Mouse (Mus musculus): Measurements from ENCODE around the gene Ralgapb. TPM values are rescaled to one million over a fixed set of nuclear protein-coding genes. Genes with fewer than 3 reads are reported as not detected.

Ralgapb gene
- polyA plus RNA-seq, 1 experiment from 2014 or later: 17.6 TPM

- no peak for TF ChIP-seq CTCF (IDR thresholded peaks at IDR 0.05; ENCODE audit: low read depth)
- no peak overlapping the region for H3K4me3 ChIP-seq (replicated peaks; ENCODE audit: low read depth, low read length)
- no peak overlapping the region for H3K27ac ChIP-seq
- no peaks in the 10 kb centered on the region for H3K36me3 ChIP-seq (ENCODE audit: insufficient read depth, low read length)
- no peaks in the 10 kb centered on the region for H3K9me3 ChIP-seq (replicated peaks; ENCODE audit: low read length)
- H3K9ac ChIP-seq (ENCODE audit: low read depth, low read length): no peak overlapping the region
- 50% methylated on average over 4 of the region's 4 CpGs for WGBS
- H3K4me1 ChIP-seq (replicated peaks; ENCODE audit: insufficient read depth, low read length): no peaks in the 10 kb centered on the region
- DNase-seq (ENCODE audit: low spot score) (no peak), ATAC-seq (replicated peaks; ENCODE audit: low FRiP score, low read depth) (no peak)
- no peak overlapping the region for H3K4me2 ChIP-seq (ENCODE audit: low read length)
- no peaks in the 10 kb centered on the region for H3K27me3 ChIP-seq (ENCODE audit: insufficient read depth, low read length)
These were observed 131.6 kb downstream of the Ralgapb start for GRCm38 (mm10) chr2:158541286-158541685.

DNA sequence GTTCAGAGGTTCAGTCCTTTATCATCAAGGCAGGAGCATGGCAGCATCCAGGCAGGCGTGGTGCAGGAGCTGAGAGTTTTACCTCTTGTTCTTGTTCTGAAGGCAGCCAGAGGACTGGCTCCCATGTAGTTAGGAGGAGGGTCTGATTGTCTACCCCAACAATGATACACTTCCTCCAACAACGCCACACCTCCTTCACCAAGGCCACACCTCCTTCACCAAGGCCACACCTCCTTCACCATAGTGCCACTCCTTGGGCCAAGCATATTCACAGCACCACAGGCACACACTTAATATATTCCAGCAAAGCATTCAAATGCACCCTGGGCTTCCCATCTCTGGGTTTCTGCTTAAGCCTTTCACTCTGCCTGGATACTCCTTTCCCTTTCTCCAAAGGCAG lies 135.6 kb downstream of the Ralgapb start:
- ATAC-seq (replicated peaks; ENCODE audit: low FRiP score, low read depth) (no peak), DNase-seq (ENCODE audit: low spot score) (no peak)
- H3K4me3 ChIP-seq (replicated peaks; ENCODE audit: low read depth, low read length): no peak overlapping the region
- H3K27me3 ChIP-seq (ENCODE audit: insufficient read depth, low read length): no peaks in the 10 kb centered on the region
- WGBS: 78% methylated on average over 2 of the region's 2 CpGs
- no peak overlapping the region for H3K9ac ChIP-seq (ENCODE audit: low read depth, low read length)
- H3K4me2 ChIP-seq (ENCODE audit: low read length): no peak overlapping the region
- H3K36me3 ChIP-seq (ENCODE audit: insufficient read depth, low read length): no peaks in the 10 kb centered on the region
- TF ChIP-seq CTCF (IDR thresholded peaks at IDR 0.05; ENCODE audit: low read depth): no peak
- H3K4me1 ChIP-seq (replicated peaks; ENCODE audit: insufficient read depth, low read length): no peaks in the 10 kb centered on the region
- H3K9me3 ChIP-seq (replicated peaks; ENCODE audit: low read length): no peaks in the 10 kb centered on the region
- no peak overlapping the region for H3K27ac ChIP-seq

DNA sequence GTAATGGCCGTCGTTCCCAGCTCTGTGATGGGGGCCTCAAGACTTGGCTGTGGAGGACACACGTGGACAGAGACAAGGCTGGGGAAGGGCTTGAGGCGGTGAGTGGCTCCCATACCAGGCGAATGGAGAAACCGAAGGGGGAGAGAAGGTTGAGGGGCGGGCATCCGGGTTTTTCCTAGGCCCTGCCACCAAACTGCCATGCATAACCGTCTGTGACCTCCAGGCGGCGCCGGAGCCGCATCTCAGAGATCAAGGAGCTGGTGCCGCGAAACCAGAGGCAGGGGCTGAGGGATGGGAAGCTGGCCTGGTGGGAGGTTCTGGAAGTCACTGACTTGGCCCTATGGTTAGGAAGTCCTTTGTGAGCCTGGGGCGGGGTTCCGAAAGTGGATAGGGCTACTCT lies 137.1 kb downstream of the Ralgapb start:
- WGBS: 4% methylated on average over 17 of the region's 17 CpGs
- Histone ChIP-seq H3K4me2 (ENCODE audit: low read length) (peak overlapping the region; percentile 16; the same call in 1 of the 2 replicates), H3K36me3 (ENCODE audit: insufficient read depth, low read length) (no peaks in the 10 kb centered on the region), H3K4me3 (replicated peaks; ENCODE audit: low read depth, low read length) (no peak overlapping the region), H3K4me1 (replicated peaks; ENCODE audit: insufficient read depth, low read length) (no peaks in the 10 kb centered on the region), H3K27me3 (ENCODE audit: insufficient read depth, low read length) (no peaks in the 10 kb centered on the region), H3K27ac (no peak overlapping the region), H3K9ac (ENCODE audit: low read depth, low read length) (peak overlapping the region; percentile 36), H3K9me3 (replicated peaks; ENCODE audit: low read length) (no peaks in the 10 kb centered on the region)
- DNase-seq (ENCODE audit: low spot score) (peak; percentile 89), ATAC-seq (replicated peaks; ENCODE audit: low FRiP score, low read depth) (peak; percentile 58)
- TF ChIP-seq CTCF (IDR thresholded peaks at IDR 0.05; ENCODE audit: low read depth): peak; percentile 91

Other genes starting within 250 kb of the Ralgapb start
- gene D630003M21Rik, start 180.6 kb upstream of the Ralgapb start, polyA plus RNA-seq (2015; fragmentation: Nextera tagmentation; extraction: Ambion mirVana): 4.0 and 4.7 TPM in 2 replicates
- gene Bpi, start 151.8 kb upstream of the Ralgapb start, polyA plus RNA-seq (2015; fragmentation: Nextera tagmentation; extraction: Ambion mirVana): 0.08 and 0.12 TPM in 2 replicates
- gene Lbp, start 103.4 kb upstream of the Ralgapb start, polyA plus RNA-seq (2015; fragmentation: Nextera tagmentation; extraction: Ambion mirVana): 32.1 and 34.6 TPM in 2 replicates
- gene Snhg11, start 34.2 kb upstream of the Ralgapb start, polyA plus RNA-seq (2015; fragmentation: Nextera tagmentation; extraction: Ambion mirVana): 2.9 and 3.5 TPM in 2 replicates
- not detected in 2 replicates for gene Adig, start 92.8 kb downstream of the Ralgapb start, polyA plus RNA-seq (2015; fragmentation: Nextera tagmentation; extraction: Ambion mirVana)
- 0.74 and 0.89 TPM in 2 replicates for gene Arhgap40, start 102.9 kb downstream of the Ralgapb start, polyA plus RNA-seq (2015; fragmentation: Nextera tagmentation; extraction: Ambion mirVana)
- not detected in 2 replicates for gene Slc32a1, start 200.9 kb downstream of the Ralgapb start, polyA plus RNA-seq (2015; fragmentation: Nextera tagmentation; extraction: Ambion mirVana)
- gene Actr5, start 215.0 kb downstream of the Ralgapb start, polyA plus RNA-seq (2015; fragmentation: Nextera tagmentation; extraction: Ambion mirVana): 7.1 and 9.1 TPM in 2 replicates

Data from kidney, postnatal 0 days (tissue).